Mouse (Mus musculus): ENCODE results near the gene Olfr730. TPM values are rescaled to one million over a fixed set of nuclear protein-coding genes. Genes with fewer than 3 reads are reported as not detected.

Gene Olfr730
- polyA plus RNA-seq (2014; fragmentation: Nextera tagmentation; extraction: Ambion mirVana): not detected in 2 replicates

DNA sequence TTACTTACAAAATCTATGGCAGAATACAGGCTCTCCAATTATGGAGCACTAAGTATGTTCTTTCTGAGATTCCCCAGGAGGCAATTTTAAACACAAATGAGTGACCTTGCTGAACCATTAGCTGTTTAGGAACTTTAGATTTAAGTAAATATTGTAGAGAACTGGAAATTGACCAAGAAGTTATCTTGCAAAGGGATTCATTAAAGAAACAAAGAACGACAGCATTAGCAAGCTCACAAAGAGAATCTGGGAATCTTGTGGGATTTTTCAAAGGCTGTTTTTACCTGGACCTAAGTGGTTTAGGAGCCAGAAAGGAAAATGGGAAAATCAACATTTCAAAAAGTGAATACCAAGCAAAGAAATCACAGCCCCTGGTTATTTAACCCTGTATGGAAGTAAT lies at the start of gene Olfr730:
Olfr730 (minus strand) TSS at position 101 of the 400 bp plus-strand sequence.
- WGBS: 68% methylated on average over 1 of the region's 1 CpGs
- Histone ChIP-seq H3K4me2 (replicated peaks; ENCODE audit: low read depth, low read length) (no peak within 1 kb of the TSS), H3K9ac (ENCODE audit: low read depth, low read length) (no peak within 1 kb of the TSS), H3K27ac (ENCODE audit: low read depth, low read length) (no peak within 1 kb of the TSS), H3K9me3 (ENCODE audit: control insufficient read depth, low read length) (no peaks in the 10 kb centered on the region), H3K4me1 (replicated peaks; ENCODE audit: control insufficient read depth, insufficient read depth, low read length) (no peaks in the 10 kb centered on the region), H3K36me3 (ENCODE audit: control insufficient read depth, insufficient read depth, low read length) (no peaks in the 10 kb centered on the region), H3K4me3 (ENCODE audit: low read depth, low read length) (no peak within 1 kb of the TSS), H3K27me3 (ENCODE audit: control insufficient read depth, insufficient read depth, low read length) (no peaks in the 10 kb centered on the region)
- ATAC-seq (ENCODE audit: low FRiP score): no peak
- no peak for DNase-seq (ENCODE audit: low spot score)

DNA sequence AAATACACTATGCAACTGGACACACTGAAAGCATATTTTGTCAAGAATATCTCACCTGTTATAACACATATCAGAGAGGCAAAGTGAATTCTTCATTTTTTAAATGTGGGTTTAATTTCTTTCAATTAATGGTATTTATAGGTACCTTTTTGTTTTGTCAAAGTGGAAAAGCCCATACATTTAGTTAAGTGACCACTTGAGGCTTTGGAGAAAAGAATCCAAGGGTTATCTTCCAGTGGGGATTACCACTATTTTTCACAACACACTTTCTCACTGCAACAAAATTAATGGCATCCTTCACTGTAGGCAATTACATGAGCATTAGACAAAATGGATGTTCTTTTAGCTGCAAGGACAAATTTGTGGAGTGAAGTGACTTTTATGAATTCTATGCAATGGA lies 35.2 kb downstream of the Olfr730 start, which contains the start of gene Olfr729:
Olfr729 (minus strand) TSS at position 101 of the 400 bp plus-strand sequence.
- Histone ChIP-seq H3K4me2 (replicated peaks; ENCODE audit: low read depth, low read length) (no peak within 1 kb of the TSS), H3K36me3 (ENCODE audit: control insufficient read depth, insufficient read depth, low read length) (no peaks in the 10 kb centered on the region), H3K9me3 (ENCODE audit: control insufficient read depth, low read length) (no peaks in the 10 kb centered on the region), H3K4me3 (ENCODE audit: low read depth, low read length) (no peak within 1 kb of the TSS), H3K27me3 (ENCODE audit: control insufficient read depth, insufficient read depth, low read length) (no peaks in the 10 kb centered on the region), H3K27ac (ENCODE audit: low read depth, low read length) (no peak within 1 kb of the TSS), H3K9ac (ENCODE audit: low read depth, low read length) (no peak within 1 kb of the TSS), H3K4me1 (replicated peaks; ENCODE audit: control insufficient read depth, insufficient read depth, low read length) (no peaks in the 10 kb centered on the region)
- ATAC-seq (ENCODE audit: low FRiP score) (no peak), DNase-seq (ENCODE audit: low spot score) (no peak)

DNA sequence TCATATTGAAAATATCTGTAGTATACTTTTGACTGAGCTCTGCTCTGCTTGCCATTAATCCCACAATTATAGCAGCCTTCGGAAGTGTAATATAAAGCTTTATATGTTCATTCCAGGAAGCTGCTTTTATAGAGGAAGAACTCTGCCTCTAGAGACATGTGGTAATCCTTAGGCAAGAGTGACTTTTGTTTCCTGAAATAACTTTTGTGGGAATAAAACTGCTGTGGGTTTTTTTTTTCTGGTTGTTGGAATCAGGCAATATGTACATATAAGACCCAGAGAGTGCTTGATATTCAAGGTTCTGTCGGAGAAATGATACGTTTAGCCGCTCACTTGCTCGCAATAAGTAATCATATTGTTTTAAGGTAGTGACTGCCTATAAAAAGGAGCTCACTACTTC lies 45.4 kb downstream of the Olfr730 start, which contains the start of gene Olfr728:
Olfr728 (minus strand) TSS at position 101 of the 400 bp plus-strand sequence.
- no peak within 1 kb of the TSS for H3K27ac ChIP-seq (ENCODE audit: low read depth, low read length)
- no peaks in the 10 kb centered on the region for H3K4me1 ChIP-seq (replicated peaks; ENCODE audit: control insufficient read depth, insufficient read depth, low read length)
- no peak within 1 kb of the TSS for H3K9ac ChIP-seq (ENCODE audit: low read depth, low read length)
- DNase-seq (ENCODE audit: low spot score) (no peak), ATAC-seq (ENCODE audit: low FRiP score) (no peak)
- no peak within 1 kb of the TSS for H3K4me2 ChIP-seq (replicated peaks; ENCODE audit: low read depth, low read length)
- no peaks in the 10 kb centered on the region for H3K36me3 ChIP-seq (ENCODE audit: control insufficient read depth, insufficient read depth, low read length)
- 95% methylated on average over 5 of the region's 5 CpGs for WGBS
- no peak within 1 kb of the TSS for H3K4me3 ChIP-seq (ENCODE audit: low read depth, low read length)
- no peaks in the 10 kb centered on the region for H3K27me3 ChIP-seq (ENCODE audit: control insufficient read depth, insufficient read depth, low read length)
- H3K9me3 ChIP-seq (ENCODE audit: control insufficient read depth, low read length): no peaks in the 10 kb centered on the region

Other genes starting within 250 kb of the Olfr730 start
- not detected in 2 replicates for gene Olfr724, start 224.9 kb downstream of the Olfr730 start, polyA plus RNA-seq (2014; fragmentation: Nextera tagmentation; extraction: Ambion mirVana)
- not detected in 2 replicates for gene Olfr725, start 147.8 kb downstream of the Olfr730 start, polyA plus RNA-seq (2014; fragmentation: Nextera tagmentation; extraction: Ambion mirVana)
- not detected in 2 replicates for gene Olfr726, start 97.2 kb downstream of the Olfr730 start, polyA plus RNA-seq (2014; fragmentation: Nextera tagmentation; extraction: Ambion mirVana)
- not detected in 2 replicates for gene Olfr727, start 65.0 kb downstream of the Olfr730 start, polyA plus RNA-seq (2014; fragmentation: Nextera tagmentation; extraction: Ambion mirVana)
- not detected in 2 replicates for gene Olfr728, start 45.5 kb downstream of the Olfr730 start, polyA plus RNA-seq (2014; fragmentation: Nextera tagmentation; extraction: Ambion mirVana)
- 0.03 TPM in 1 of 2 replicates, not detected in the other for gene Olfr729, start 35.3 kb downstream of the Olfr730 start, polyA plus RNA-seq (2014; fragmentation: Nextera tagmentation; extraction: Ambion mirVana)
- gene Olfr731, start 53.7 kb upstream of the Olfr730 start, polyA plus RNA-seq (2014; fragmentation: Nextera tagmentation; extraction: Ambion mirVana): not detected in 2 replicates
- not detected in 2 replicates for gene Olfr732, start 96.0 kb upstream of the Olfr730 start, polyA plus RNA-seq (2014; fragmentation: Nextera tagmentation; extraction: Ambion mirVana)
- gene Olfr733, start 113.3 kb upstream of the Olfr730 start, polyA plus RNA-seq (2014; fragmentation: Nextera tagmentation; extraction: Ambion mirVana): not detected in 2 replicates
- not detected in 2 replicates for gene Olfr734, start 138.6 kb upstream of the Olfr730 start, polyA plus RNA-seq (2014; fragmentation: Nextera tagmentation; extraction: Ambion mirVana)
- not detected in 2 replicates for gene Olfr735, start 160.7 kb upstream of the Olfr730 start, polyA plus RNA-seq (2014; fragmentation: Nextera tagmentation; extraction: Ambion mirVana)
- gene Tlr11, start 169.7 kb upstream of the Olfr730 start, polyA plus RNA-seq (2014; fragmentation: Nextera tagmentation; extraction: Ambion mirVana): not detected in 2 replicates
- not detected in 2 replicates for gene Olfr736, start 193.0 kb upstream of the Olfr730 start, polyA plus RNA-seq (2014; fragmentation: Nextera tagmentation; extraction: Ambion mirVana)
- gene Olfr738, start 219.4 kb upstream of the Olfr730 start, polyA plus RNA-seq (2014; fragmentation: Nextera tagmentation; extraction: Ambion mirVana): not detected in 2 replicates
- not detected in 2 replicates for gene Olfr739, start 230.4 kb upstream of the Olfr730 start, polyA plus RNA-seq (2014; fragmentation: Nextera tagmentation; extraction: Ambion mirVana)

Measured in hindbrain, embryonic 11.5 days (tissue).